Mouse (Mus musculus): ENCODE data around the gene Hist1h1c. TPM values are rescaled to one million over a fixed set of nuclear protein-coding genes. Genes with fewer than 3 reads are reported as not detected.
"Not testable (repeated sequence)": the region's sequence is repeated elsewhere in the genome, so short reads cannot be mapped to it uniquely, and the experiment has no call there.

Hist1h1c gene
- polyA plus RNA-seq, 1 experiment from 2014 or later: 16.7 TPM

- 2% methylated on average over 20 of the region's 27 CpGs for WGBS
- ATAC-seq (ENCODE audit: low FRiP score) (peak; percentile 20; the same call in 1 of the 2 replicates), DNase-seq (ENCODE audit: low spot score) (peak; percentile 50)
- Histone ChIP-seq H3K9ac (ENCODE audit: low read depth, low read length) (peak overlapping the region; percentile 34; the same call in 1 of the 2 replicates), H3K4me2 (replicated peaks; ENCODE audit: low read depth, low read length) (peak overlapping the region; percentile 46), H3K4me1 (replicated peaks; ENCODE audit: control insufficient read depth, insufficient read depth, low read length) (peaks cover 8% of the 10 kb centered on the region; the same call in 1 of the 2 replicates), H3K27ac (ENCODE audit: low read depth, low read length) (peak overlapping the region; percentile 83), H3K4me3 (ENCODE audit: low read depth, low read length) (peak overlapping the region; percentile 35), H3K9me3 (ENCODE audit: control insufficient read depth, low read length) (no peaks in the 10 kb centered on the region), H3K36me3 (ENCODE audit: control insufficient read depth, insufficient read depth, low read length) (no peaks in the 10 kb centered on the region), H3K27me3 (ENCODE audit: control insufficient read depth, insufficient read depth, low read length) (no peaks in the 10 kb centered on the region)
Observed at GRCm38 (mm10) chr13:23760240-23760971, 21.8 kb downstream of the Hist1h1c start.

- Histone ChIP-seq H3K4me1 (replicated peaks; ENCODE audit: control insufficient read depth, insufficient read depth, low read length) (peaks cover 8% of the 10 kb centered on the region; the same call in 1 of the 2 replicates), H3K36me3 (ENCODE audit: control insufficient read depth, insufficient read depth, low read length) (no peaks in the 10 kb centered on the region), H3K9me3 (ENCODE audit: control insufficient read depth, low read length) (no peaks in the 10 kb centered on the region), H3K4me2 (replicated peaks; ENCODE audit: low read depth, low read length) (peak within 1 kb of the TSS; percentile 46), H3K27me3 (ENCODE audit: control insufficient read depth, insufficient read depth, low read length) (no peaks in the 10 kb centered on the region), H3K4me3 (ENCODE audit: low read depth, low read length) (peak within 1 kb of the TSS; percentile 35), H3K9ac (ENCODE audit: low read depth, low read length) (peak within 1 kb of the TSS; percentile 34; the same call in 1 of the 2 replicates), H3K27ac (ENCODE audit: low read depth, low read length) (peak within 1 kb of the TSS; percentile 83)
- ATAC-seq (ENCODE audit: low FRiP score) (peak; percentile 77), DNase-seq (ENCODE audit: low spot score) (peak; percentile 98)
- under 1% methylated on average over 61 of the region's 72 CpGs for WGBS
Observed at GRCm38 (mm10) chr13:23760972-23761864, 22.6 kb downstream of the Hist1h1c start, which contains the start of gene Hist1h4a. Hist1h4a (minus strand) TSS chr13:23761230.

DNA sequence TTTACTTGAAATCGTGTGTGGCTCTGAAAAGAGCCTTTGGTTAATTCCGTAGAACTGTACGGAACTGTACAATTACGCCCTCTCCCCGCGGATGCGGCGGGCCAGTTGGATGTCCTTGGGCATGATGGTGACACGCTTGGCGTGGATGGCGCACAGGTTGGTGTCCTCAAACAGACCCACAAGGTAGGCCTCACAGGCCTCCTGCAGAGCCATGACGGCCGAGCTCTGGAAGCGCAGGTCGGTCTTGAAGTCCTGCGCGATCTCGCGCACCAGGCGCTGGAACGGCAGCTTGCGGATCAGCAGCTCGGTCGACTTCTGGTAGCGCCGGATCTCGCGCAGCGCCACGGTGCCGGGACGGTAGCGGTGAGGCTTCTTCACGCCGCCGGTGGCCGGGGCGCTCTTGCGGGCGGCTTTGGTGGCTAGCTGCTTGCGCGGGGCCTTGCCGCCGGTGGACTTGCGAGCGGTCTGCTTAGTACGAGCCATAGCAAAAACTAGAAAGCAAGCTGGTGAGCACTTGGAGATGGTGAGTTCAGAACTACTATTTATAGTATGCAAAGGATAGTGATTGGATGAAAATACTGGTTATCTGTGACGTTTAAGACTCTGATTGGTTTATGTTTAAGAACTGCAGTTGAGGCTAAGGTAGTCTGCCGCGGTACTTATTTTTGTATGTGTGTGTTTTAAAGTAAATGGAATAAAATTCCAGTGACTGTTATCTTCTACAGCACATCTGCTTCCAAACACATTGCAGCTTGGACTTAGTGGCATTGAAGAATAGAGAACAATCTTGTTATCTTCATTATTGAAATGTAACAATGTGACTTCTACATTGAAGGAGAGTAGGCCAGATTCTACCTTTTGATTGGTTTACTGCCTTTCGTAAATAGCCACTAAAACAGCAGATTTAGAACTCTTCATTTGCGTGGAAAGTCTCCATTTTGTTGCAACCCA is 23.5 kb downstream of the Hist1h1c start, which contains the start of gene Hist1h3a:
Gene Hist1h3a, minus strand, starts transcription at position 516 of the 951 bp plus-strand sequence.
- H3K4me1 ChIP-seq (replicated peaks; ENCODE audit: control insufficient read depth, insufficient read depth, low read length); H3K36me3 ChIP-seq (ENCODE audit: control insufficient read depth, insufficient read depth, low read length); H3K9me3 ChIP-seq (ENCODE audit: control insufficient read depth, low read length); H3K27me3 ChIP-seq (ENCODE audit: control insufficient read depth, insufficient read depth, low read length): not testable (repeated sequence)
- H3K4me2 ChIP-seq (replicated peaks; ENCODE audit: low read depth, low read length): peak within 1 kb of the TSS; percentile 89
- under 1% methylated on average over 25 of the region's 52 CpGs for WGBS
- H3K27ac ChIP-seq (ENCODE audit: low read depth, low read length): peak within 1 kb of the TSS; percentile 83
- DNase-seq (ENCODE audit: low spot score) (peak; percentile 66), ATAC-seq (ENCODE audit: low FRiP score) (peak; percentile 67)
- peak within 1 kb of the TSS; percentile 57 for H3K4me3 ChIP-seq (ENCODE audit: low read depth, low read length)
- H3K9ac ChIP-seq (ENCODE audit: low read depth, low read length): peak within 1 kb of the TSS; percentile 45; the same call in 1 of the 2 replicates

DNA sequence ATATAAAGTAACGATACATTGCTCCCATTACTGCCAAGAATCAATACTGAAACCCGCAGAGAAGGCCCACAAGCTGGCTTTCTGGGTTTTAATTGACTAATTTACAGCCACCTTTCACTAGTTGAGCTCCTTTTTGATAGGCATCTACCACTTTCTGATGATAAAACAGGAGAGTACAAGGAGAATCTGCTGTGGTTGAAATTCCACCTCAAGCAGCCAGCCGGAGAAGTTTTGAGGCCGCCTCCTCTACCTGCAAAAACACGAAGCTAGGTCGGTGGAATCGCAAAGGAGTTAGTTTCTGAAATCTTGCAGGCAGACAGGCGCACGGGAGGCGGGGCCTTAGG is 24.6 kb downstream of the Hist1h1c start:
- Histone ChIP-seq H3K4me1 (replicated peaks; ENCODE audit: control insufficient read depth, insufficient read depth, low read length) (peaks cover 5% of the 10 kb centered on the region; the same call in 1 of the 2 replicates), H3K27ac (ENCODE audit: low read depth, low read length) (peak overlapping the region; percentile 83), H3K9me3 (ENCODE audit: control insufficient read depth, low read length) (no peaks in the 10 kb centered on the region), H3K9ac (ENCODE audit: low read depth, low read length) (peak overlapping the region; percentile 45; the same call in 1 of the 2 replicates), H3K4me3 (ENCODE audit: low read depth, low read length) (peak overlapping the region; percentile 57), H3K4me2 (replicated peaks; ENCODE audit: low read depth, low read length) (peak overlapping the region; percentile 89), H3K27me3 (ENCODE audit: control insufficient read depth, insufficient read depth, low read length) (no peaks in the 10 kb centered on the region), H3K36me3 (ENCODE audit: control insufficient read depth, insufficient read depth, low read length) (no peaks in the 10 kb centered on the region)
- ATAC-seq (ENCODE audit: low FRiP score) (no peak), DNase-seq (ENCODE audit: low spot score) (no peak)
- WGBS: under 1% methylated on average over 10 of the region's 10 CpGs

- Histone ChIP-seq H3K27me3 (ENCODE audit: control insufficient read depth, insufficient read depth, low read length) (no peaks in the 10 kb centered on the region), H3K4me3 (ENCODE audit: low read depth, low read length) (peak within 1 kb of the TSS; percentile 57), H3K4me1 (replicated peaks; ENCODE audit: control insufficient read depth, insufficient read depth, low read length) (peaks cover 5% of the 10 kb centered on the region; the same call in 1 of the 2 replicates), H3K36me3 (ENCODE audit: control insufficient read depth, insufficient read depth, low read length) (no peaks in the 10 kb centered on the region), H3K4me2 (replicated peaks; ENCODE audit: low read depth, low read length) (peak within 1 kb of the TSS; percentile 89), H3K27ac (ENCODE audit: low read depth, low read length) (peak within 1 kb of the TSS; percentile 83), H3K9me3 (ENCODE audit: control insufficient read depth, low read length) (no peaks in the 10 kb centered on the region), H3K9ac (ENCODE audit: low read depth, low read length) (peak within 1 kb of the TSS; percentile 82)
- DNase-seq (ENCODE audit: low spot score) (peak; percentile 92), ATAC-seq (ENCODE audit: low FRiP score) (peak; percentile 69)
- 4% methylated on average over 34 of the region's 34 CpGs for WGBS
Observed at GRCm38 (mm10) chr13:23763586-23764323, 25.1 kb downstream of the Hist1h1c start, which contains the start of gene Hist1h1a. Hist1h1a (plus strand) TSS chr13:23763666.

DNA sequence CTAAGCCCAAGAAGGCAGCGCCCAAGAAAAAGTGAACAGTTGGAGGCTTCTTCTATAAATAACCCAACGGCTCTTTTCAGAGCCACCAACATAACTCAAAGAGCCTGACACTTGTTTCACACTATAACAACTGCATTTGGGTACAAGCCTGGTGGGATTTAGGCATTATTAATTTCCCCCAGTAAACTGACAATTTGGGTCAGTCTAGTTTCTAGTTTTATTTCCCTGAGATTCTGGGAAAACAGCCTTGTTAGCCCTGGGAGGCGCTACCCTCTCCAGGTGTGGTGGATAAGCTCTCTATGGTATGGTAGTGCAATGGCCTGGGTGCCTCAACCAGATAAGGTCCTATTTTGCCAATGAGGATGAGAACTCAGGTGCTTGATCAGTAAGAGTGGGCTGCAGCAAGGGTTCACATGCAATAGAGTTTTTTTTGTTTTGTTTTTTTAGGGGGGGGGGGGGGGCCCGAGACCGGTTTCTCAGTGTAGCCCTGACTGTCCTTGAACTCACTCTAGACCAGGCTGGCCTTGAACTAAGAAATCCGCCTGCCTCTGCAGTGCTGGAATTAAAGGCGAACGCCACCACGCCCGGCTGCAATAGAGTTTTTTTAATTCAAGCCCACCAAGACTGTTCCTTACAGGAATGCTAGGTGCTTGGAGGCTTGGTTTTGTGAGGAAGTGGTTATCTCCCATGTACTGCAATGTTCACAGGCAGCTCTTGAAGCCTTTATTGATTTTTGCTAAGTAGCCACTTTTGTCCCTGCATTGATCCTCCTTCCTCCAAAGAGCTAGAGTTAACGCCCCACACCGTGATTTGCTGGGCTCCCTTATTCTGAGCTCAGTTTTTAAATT is 25.9 kb downstream of the Hist1h1c start:
- peak overlapping the region; percentile 89 for H3K4me2 ChIP-seq (replicated peaks; ENCODE audit: low read depth, low read length)
- H3K27me3 ChIP-seq (ENCODE audit: control insufficient read depth, insufficient read depth, low read length): no peaks in the 10 kb centered on the region
- H3K9ac ChIP-seq (ENCODE audit: low read depth, low read length): peak overlapping the region; percentile 82
- H3K4me3 ChIP-seq (ENCODE audit: low read depth, low read length): peak overlapping the region; percentile 57
- DNase-seq (ENCODE audit: low spot score) (no peak), ATAC-seq (ENCODE audit: low FRiP score) (no peak)
- H3K9me3 ChIP-seq (ENCODE audit: control insufficient read depth, low read length): no peaks in the 10 kb centered on the region
- WGBS: 35% methylated on average over 12 of the region's 12 CpGs
- peaks cover 5% of the 10 kb centered on the region; the same call in 1 of the 2 replicates for H3K4me1 ChIP-seq (replicated peaks; ENCODE audit: control insufficient read depth, insufficient read depth, low read length)
- no peaks in the 10 kb centered on the region for H3K36me3 ChIP-seq (ENCODE audit: control insufficient read depth, insufficient read depth, low read length)
- no peak overlapping the region; the same call in 1 of the 2 replicates for H3K27ac ChIP-seq (ENCODE audit: low read depth, low read length)

GRCm38 (mm10) chr13:23765172-23765513 is 26.5 kb downstream of the Hist1h1c start:
- DNase-seq (ENCODE audit: low spot score) (no peak), ATAC-seq (ENCODE audit: low FRiP score) (no peak)
- Histone ChIP-seq H3K9ac (ENCODE audit: low read depth, low read length) (no peak overlapping the region), H3K4me1 (replicated peaks; ENCODE audit: control insufficient read depth, insufficient read depth, low read length) (peaks cover 3% of the 10 kb centered on the region; the same call in 1 of the 2 replicates), H3K27me3 (ENCODE audit: control insufficient read depth, insufficient read depth, low read length) (no peaks in the 10 kb centered on the region), H3K36me3 (ENCODE audit: control insufficient read depth, insufficient read depth, low read length) (no peaks in the 10 kb centered on the region), H3K4me3 (ENCODE audit: low read depth, low read length) (no peak overlapping the region), H3K9me3 (ENCODE audit: control insufficient read depth, low read length) (no peaks in the 10 kb centered on the region), H3K27ac (ENCODE audit: low read depth, low read length) (no peak overlapping the region), H3K4me2 (replicated peaks; ENCODE audit: low read depth, low read length) (no peak overlapping the region)
- WGBS: 88% methylated on average over 1 of the region's 1 CpGs
